Mouse (Mus musculus) left cerebral cortex, adult 8-10 months (tissue): ENCODE measurements around the gene Psmb5. TPM values are rescaled to one million over a fixed set of nuclear protein-coding genes. Genes with fewer than 3 reads are reported as not detected.

Experiments used
- microRNA-seq, 2 experiments: library from miRNA; unstranded; fragments of <30 nt; microRNA quantifications; one replicate each; pipeline ENCODE4 v1.2.0; 2022
- total RNA-seq, 4 experiments: library from RNA; stranded (reverse); gene quantifications; 2 replicates each; pipeline ENCODE4 v1.2.4; 2022

Gene Psmb5
- total RNA-seq, 4 experiments from 2014 or later = 151 to 185 (median 175) TPM

Small RNAs within 50 kb of the gene (microRNA-seq; reads per million reads assigned to microRNA genes)
- 0 reads per million in 2 experiments for gene Mir686
- gene Mir6948 = 0 to 0.44 reads per million in 2 experiments

Other genes starting within 250 kb of the Psmb5 start
- 1 to 10 TPM; 1.1 to 7.5 (median 3.4) TPM for gene Slc7a7, start 200.2 kb downstream of the Psmb5 start, total RNA-seq
- gene Mrpl52, start 191.1 kb downstream of the Psmb5 start, total RNA-seq = 100 to 1,000 TPM in 2 of 4 experiments, 10 to 100 TPM in 2; 71.6 to 109 (median 87.4) TPM
- 10 to 100 TPM in 3 of 4 experiments, 1 to 10 TPM in 1; 8.7 to 14.8 (median 11.9) TPM for gene Mmp14, start 186.4 kb downstream of the Psmb5 start, total RNA-seq
- 10 to 100 TPM; 24.1 to 27.4 (median 25.8) TPM for gene Lrp10, start 153.9 kb downstream of the Psmb5 start, total RNA-seq
- 10 to 100 TPM; 11.7 to 18.2 (median 13.6) TPM for gene Rem2, start 141.9 kb downstream of the Psmb5 start, total RNA-seq
- 10 to 100 TPM; 50.0 to 58.5 (median 55.0) TPM for gene Prmt5, start 100.5 kb downstream of the Psmb5 start, total RNA-seq
- 1 to 10 TPM; 3.0 to 4.7 (median 3.4) TPM for gene Haus4, start 63.4 kb downstream of the Psmb5 start, total RNA-seq
- gene Ajuba, start 40.5 kb downstream of the Psmb5 start, total RNA-seq = 1 to 10 TPM; 1.3 to 2.4 (median 1.7) TPM
- 1 to 10 TPM; 4.7 to 6.3 (median 5.7) TPM for gene 4931414P19Rik, start 12.0 kb downstream of the Psmb5 start, total RNA-seq
- under 1 TPM in 3 of 4 experiments, not detected in 1; 0.14 to 0.63 (median 0.14) TPM for gene Psmb11, start 3.4 kb upstream of the Psmb5 start, total RNA-seq
- not detected for gene Gm17606, start 22.9 kb upstream of the Psmb5 start, total RNA-seq
- gene Cdh24, start 23.3 kb upstream of the Psmb5 start, total RNA-seq = 1 to 10 TPM; 7.5 to 8.1 (median 7.8) TPM
- 10 to 100 TPM; 17.0 to 22.4 (median 19.2) TPM for gene 1700123O20Rik, start 68.2 kb upstream of the Psmb5 start, total RNA-seq
- 100 to 1,000 TPM; 154 to 188 (median 170) TPM for gene Acin1, start 68.9 kb upstream of the Psmb5 start, total RNA-seq
- not detected for gene Gm29776, start 80.8 kb upstream of the Psmb5 start, total RNA-seq
- not detected for gene Cebpe, start 94.2 kb upstream of the Psmb5 start, total RNA-seq
- gene Slc7a8, start 163.9 kb upstream of the Psmb5 start, total RNA-seq = 10 to 100 TPM; 54.5 to 60.7 (median 58.5) TPM
- gene Rnf212b, start 196.1 kb upstream of the Psmb5 start, total RNA-seq = not detected